ENCODE assay signal across 8 mouse cellular contexts in the genomic region with DNA sequence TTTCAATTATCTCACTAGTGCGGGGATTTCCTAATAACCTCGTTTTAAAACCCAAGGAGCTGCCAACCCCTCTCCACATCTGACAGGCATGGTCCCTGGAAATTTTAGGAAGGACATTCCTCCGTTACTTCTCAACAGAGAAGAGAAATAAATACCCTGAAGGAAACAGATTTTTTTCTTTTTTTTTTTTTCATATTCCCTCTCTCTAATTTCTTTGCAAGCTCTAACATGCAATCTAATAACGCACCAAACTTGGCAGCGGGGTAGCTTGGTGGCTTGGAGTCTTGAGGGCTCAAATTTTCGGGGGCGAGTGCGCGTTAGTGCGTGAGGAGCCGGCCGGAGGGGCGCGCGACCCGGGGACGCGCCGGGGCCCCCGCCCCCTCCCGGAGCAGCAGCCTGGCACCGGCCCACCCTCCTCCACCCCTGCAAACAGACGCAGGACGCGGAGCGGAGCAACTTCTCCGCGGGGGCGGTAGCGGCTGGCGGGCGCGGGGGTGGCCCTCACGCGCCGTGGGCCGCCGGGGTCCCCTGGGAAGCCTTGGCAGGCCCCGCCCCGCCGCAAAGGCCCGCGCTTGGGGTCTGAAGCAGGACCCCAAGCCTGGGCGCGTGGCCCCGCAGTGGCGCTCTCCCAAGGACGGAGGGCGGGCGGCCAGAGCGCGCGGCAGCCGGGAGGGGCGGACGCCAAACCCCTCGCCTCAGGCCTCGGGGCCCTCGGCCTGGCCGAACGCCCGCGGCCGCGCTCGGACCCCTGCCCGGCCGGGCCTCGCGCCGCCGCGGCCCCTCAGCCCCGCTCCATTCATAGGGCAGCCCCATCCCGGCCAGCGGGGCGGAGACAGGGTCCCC. TPM values are rescaled to one million over a fixed set of nuclear protein-coding genes. Genes with fewer than 3 reads are reported as not detected.
DNase-seq lines count a peak whose midpoint lies in the region; ATAC-seq and TF ChIP-seq lines count a peak whose summit lies in the region.

No protein-coding gene starts in this region.

- under 1% methylated on average over 74 of the region's 77 CpGs for WGBS in embryonic facial prominence, embryonic 13.5 days
- under 1% methylated on average over 77 of the region's 77 CpGs for WGBS in heart, embryonic 10.5 days
- WGBS in kidney, postnatal 0 days, result under 1% methylated on average over 66 of the region's 77 CpGs
- 1% methylated on average over 77 of the region's 77 CpGs for WGBS in olfactory bulb, adult 2 months

- peak; percentile 46; the same call in 1 of the 2 replicates for TF ChIP-seq POLR2A in olfactory bulb, adult 2 months (IDR thresholded peaks at IDR 0.05; ENCODE audit: insufficient read depth, low read depth, low read length)

- H3K27me3 ChIP-seq in embryonic facial prominence, embryonic 13.5 days, result no peaks in the 10 kb centered on the region
- H3K27me3 ChIP-seq in heart, embryonic 10.5 days (ENCODE audit: insufficient read depth, poor library complexity, severe bottlenecking), result no peaks in the 10 kb centered on the region
- no peaks in the 10 kb centered on the region for H3K27me3 ChIP-seq in kidney, postnatal 0 days (ENCODE audit: insufficient read depth, low read length)

- peak; percentile 49 for ATAC-seq in embryonic facial prominence, embryonic 13.5 days (ENCODE audit: insufficient number of reproducible peaks, insufficient read depth, low FRiP score, low TSS enrichment, low read depth)
- ATAC-seq in kidney, postnatal 0 days (replicated peaks; ENCODE audit: low FRiP score, low read depth), result peak; percentile 72

- H3K4me3 ChIP-seq in embryonic facial prominence, embryonic 13.5 days, result peak overlapping the region; percentile 96
- peak overlapping the region; percentile 96 for H3K4me3 ChIP-seq in heart, embryonic 10.5 days
- H3K4me3 ChIP-seq in kidney, postnatal 0 days (replicated peaks; ENCODE audit: low read depth, low read length), result peak overlapping the region; percentile 100
- H3K4me3 ChIP-seq in olfactory bulb, adult 2 months (ENCODE audit: insufficient read depth, low read depth, low read length), result peak overlapping the region; percentile 99

- H3K4me2 ChIP-seq in embryonic facial prominence, embryonic 13.5 days, result peak overlapping the region; percentile 67
- peak overlapping the region; percentile 81 for H3K4me2 ChIP-seq in kidney, postnatal 0 days (ENCODE audit: low read length)

- H3K36me3 ChIP-seq in embryonic facial prominence, embryonic 13.5 days, result 0 out of 2 replicates have a peak, but pooled peaks cover 3% of the 10 kb centered on the region
- 0 out of 2 replicates have a peak, but pooled peaks cover 3% of the 10 kb centered on the region for H3K36me3 ChIP-seq in heart, embryonic 10.5 days
- H3K36me3 ChIP-seq in kidney, postnatal 0 days (ENCODE audit: insufficient read depth, low read length), result no peaks in the 10 kb centered on the region

- TF ChIP-seq CTCF in kidney, postnatal 0 days (IDR thresholded peaks at IDR 0.05; ENCODE audit: low read depth), result no peak
- no peak for TF ChIP-seq CTCF in olfactory bulb, adult 2 months (IDR thresholded peaks at IDR 0.05; ENCODE audit: insufficient read depth, low read depth, low read length)

- H3K9me3 ChIP-seq in embryonic facial prominence, embryonic 13.5 days, result no peaks in the 10 kb centered on the region
- no peaks in the 10 kb centered on the region for H3K9me3 ChIP-seq in heart, embryonic 10.5 days
- H3K9me3 ChIP-seq in kidney, postnatal 0 days (replicated peaks; ENCODE audit: low read length), result no peaks in the 10 kb centered on the region

- H3K4me1 ChIP-seq in embryonic facial prominence, embryonic 13.5 days, result peaks cover 36% of the 10 kb centered on the region
- peaks cover 21% of the 10 kb centered on the region for H3K4me1 ChIP-seq in heart, embryonic 10.5 days
- peaks cover 9% of the 10 kb centered on the region for H3K4me1 ChIP-seq in kidney, postnatal 0 days (replicated peaks; ENCODE audit: insufficient read depth, low read length)
- H3K4me1 ChIP-seq in olfactory bulb, adult 2 months (ENCODE audit: control insufficient read depth, insufficient read depth, low read length), result peaks cover 5% of the 10 kb centered on the region

- H3K9ac ChIP-seq in embryonic facial prominence, embryonic 13.5 days, result peak overlapping the region; percentile 98
- peak overlapping the region; percentile 99 for H3K9ac ChIP-seq in kidney, postnatal 0 days (ENCODE audit: low read depth, low read length)

- DNase-seq in CD4-positive helper T cell, adult 2 months (ENCODE audit: low read depth, low spot score), result peak; percentile 67
- DNase-seq in T-cell, adult 2 months (ENCODE audit: low spot score), result peak; percentile 41
- peak; percentile 79 for DNase-seq in heart, embryonic 10.5 days (ENCODE audit: low spot score)
- peak; percentile 37 for DNase-seq in kidney, postnatal 0 days (ENCODE audit: low spot score)
- DNase-seq in lung, adult 18-20 months, result peak; percentile 38 to 49
- DNase-seq in urinary bladder, adult 2 months (ENCODE audit: low spot score), result peak; percentile 48

- H3K27ac ChIP-seq in embryonic facial prominence, embryonic 13.5 days, result peak overlapping the region; percentile 100
- peak overlapping the region; percentile 99 for H3K27ac ChIP-seq in heart, embryonic 10.5 days
- peak overlapping the region; percentile 100 for H3K27ac ChIP-seq in kidney, postnatal 0 days
- peak overlapping the region; percentile 81 for H3K27ac ChIP-seq in olfactory bulb, adult 2 months (ENCODE audit: insufficient read depth, low read depth, low read length)

RNA-seq across cellular contexts. Expression of a gene that starts 0.6 kb away (rescaled TPM):
- polyA plus RNA-seq in embryonic facial prominence, embryonic 13.5 days (2015; fragmentation: Nextera tagmentation; extraction: Ambion mirVana), result 49.9 and 50.1 TPM in 2 replicates
- 16.6 and 22.9 TPM in 2 replicates for polyA plus RNA-seq in heart, embryonic 10.5 days (2016; fragmentation: Nextera tagmentation; extraction: Ambion mirVana)
- 22.4 and 25.0 TPM in 2 replicates for polyA plus RNA-seq in kidney, postnatal 0 days (2015; fragmentation: Nextera tagmentation; extraction: Ambion mirVana)
- 148 TPM in 1 of 2 replicates, not detected in the other for polyA plus RNA-seq in olfactory bulb, adult 2 months (2012; ENCODE audit: insufficient read depth, insufficient read length, low replicate concordance, missing spikeins)
- 26.4 and 27.6 TPM in 2 replicates for polyA plus RNA-seq in urinary bladder, adult 2 months (2012; rRNA removed)

Comparison
In these comparisons a context has a peak if more than half of its experiments do, and no peak if none do; other contexts are left out.
1. Peak in every context shown above with its lines: DNase-seq, ATAC-seq, H3K4me3 ChIP-seq and H3K27ac ChIP-seq.